Mouse (Mus musculus) CH12.LX (cell line): ENCODE results near the gene Scaf4.

Experiments
- KAT2A ChIP-seq: IDR thresholded peaks from 2 replicates; pipeline ENCODE4 v1.6.1; 2012; ENCODE audit warnings: low read length, improper control_type of control experiment, inconsistent platforms; ENCODE audit not compliant: insufficient replicate concordance
- POLR2A ChIP-seq: IDR thresholded peaks from 2 replicates; pipeline ENCODE4 v1.6.1; 2011; ENCODE audit warnings: low read depth, mild to moderate bottlenecking, improper control_type of control experiment, low read length
- SMC3 ChIP-seq: IDR thresholded peaks from 2 replicates; pipeline ENCODE4 v1.6.1; 2011; ENCODE audit warnings: low read depth, low read length, improper control_type of control experiment
- UBTF ChIP-seq: IDR thresholded peaks from 2 replicates; pipeline ENCODE4 v1.6.1; 2012; ENCODE audit warnings: low read depth, mild to moderate bottlenecking, inconsistent platforms, low read length, improper control_type of control experiment, moderate library complexity
- ZNF384 ChIP-seq: IDR thresholded peaks from 2 replicates; pipeline ENCODE4 v1.6.1; 2012; ENCODE audit warnings: low read depth, low read length, improper control_type of control experiment, inconsistent platforms

GRCm38 (mm10) chr16:90290962-90291361 is 6.7 kb upstream of the Scaf4 start:
- TF ChIP-seq POLR2A = no peak
- no peak for TF ChIP-seq UBTF
- TF ChIP-seq KAT2A = no peak
- TF ChIP-seq ZNF384 = no peak
- no peak for TF ChIP-seq SMC3
